Mouse (Mus musculus): ENCODE results near the gene Cpxm1. TPM values are rescaled to one million over a fixed set of nuclear protein-coding genes. Genes with fewer than 3 reads are reported as not detected.

The Cpxm1 gene
- polyA plus RNA-seq, 1 experiment from 2014 or later, result 5.0 TPM

GRCm38 (mm10) chr2:130408194-130408593 is 10.8 kb upstream of the Cpxm1 start:
- no peak for ATAC-seq (ENCODE audit: low read depth)
- WGBS (ENCODE audit: insufficient replicate concordance), result 35% methylated on average over 6 of the region's 6 CpGs
- Histone ChIP-seq H3K27ac (ENCODE audit: low read length) (no peak overlapping the region), H3K36me3 (ENCODE audit: control insufficient read depth, insufficient read depth) (no peaks in the 10 kb centered on the region), H3K4me1 (ENCODE audit: control insufficient read depth, low read depth, low read length) (no peaks in the 10 kb centered on the region), H3K4me2 (ENCODE audit: low read depth, low read length) (no peak overlapping the region), H3K9me3 (replicated peaks; ENCODE audit: control insufficient read depth, low read length) (no peaks in the 10 kb centered on the region), H3K9ac (ENCODE audit: low read depth, low read length) (no peak overlapping the region), H3K4me3 (ENCODE audit: low read depth, low read length) (no peak overlapping the region), H3K27me3 (ENCODE audit: control insufficient read depth, insufficient read depth, low read depth, low read length) (no peaks in the 10 kb centered on the region)

GRCm38 (mm10) chr2:130406178-130406577 is 8.8 kb upstream of the Cpxm1 start, which contains the start of gene Tmem239:
Gene Tmem239, plus strand, starts transcription at chr2:130406478.
- no peak within 1 kb of the TSS for H3K27ac ChIP-seq (ENCODE audit: low read length)
- H3K9ac ChIP-seq (ENCODE audit: low read depth, low read length), result no peak within 1 kb of the TSS
- H3K4me1 ChIP-seq (ENCODE audit: control insufficient read depth, low read depth, low read length), result no peaks in the 10 kb centered on the region
- H3K27me3 ChIP-seq (ENCODE audit: control insufficient read depth, insufficient read depth, low read depth, low read length), result no peaks in the 10 kb centered on the region
- no peaks in the 10 kb centered on the region for H3K9me3 ChIP-seq (replicated peaks; ENCODE audit: control insufficient read depth, low read length)
- H3K4me2 ChIP-seq (ENCODE audit: low read depth, low read length), result no peak within 1 kb of the TSS
- no peaks in the 10 kb centered on the region for H3K36me3 ChIP-seq (ENCODE audit: control insufficient read depth, insufficient read depth)
- no peak within 1 kb of the TSS for H3K4me3 ChIP-seq (ENCODE audit: low read depth, low read length)
- no peak for ATAC-seq (ENCODE audit: low read depth)
- WGBS (ENCODE audit: insufficient replicate concordance), result 54% methylated on average over 2 of the region's 2 CpGs

GRCm38 (mm10) chr2:130404939-130405338 is 7.6 kb upstream of the Cpxm1 start, which contains the start of the genes Gm28372 and 1700020A23Rik:
Gene Gm28372, plus strand, starts transcription at chr2:130405239.
Gene 1700020A23Rik, plus strand, starts transcription at chr2:130405259.
- Histone ChIP-seq H3K27ac (ENCODE audit: low read length) (no peak within 1 kb of the TSS), H3K4me3 (ENCODE audit: low read depth, low read length) (no peak within 1 kb of the TSS), H3K4me2 (ENCODE audit: low read depth, low read length) (no peak within 1 kb of the TSS), H3K4me1 (ENCODE audit: control insufficient read depth, low read depth, low read length) (no peaks in the 10 kb centered on the region), H3K36me3 (ENCODE audit: control insufficient read depth, insufficient read depth) (no peaks in the 10 kb centered on the region), H3K27me3 (ENCODE audit: control insufficient read depth, insufficient read depth, low read depth, low read length) (no peaks in the 10 kb centered on the region), H3K9ac (ENCODE audit: low read depth, low read length) (no peak within 1 kb of the TSS), H3K9me3 (replicated peaks; ENCODE audit: control insufficient read depth, low read length) (no peaks in the 10 kb centered on the region)
- ATAC-seq (ENCODE audit: low read depth), result no peak
- 66% methylated on average over 1 of the region's 1 CpGs for WGBS (ENCODE audit: insufficient replicate concordance)

GRCm38 (mm10) chr2:130401891-130402290 is 4.5 kb upstream of the Cpxm1 start:
- H3K4me3 ChIP-seq (ENCODE audit: low read depth, low read length), result no peak overlapping the region
- peaks cover 23% of the 10 kb centered on the region for H3K27me3 ChIP-seq (ENCODE audit: control insufficient read depth, insufficient read depth, low read depth, low read length)
- H3K9me3 ChIP-seq (replicated peaks; ENCODE audit: control insufficient read depth, low read length), result no peaks in the 10 kb centered on the region
- no peaks in the 10 kb centered on the region for H3K36me3 ChIP-seq (ENCODE audit: control insufficient read depth, insufficient read depth)
- no peaks in the 10 kb centered on the region for H3K4me1 ChIP-seq (ENCODE audit: control insufficient read depth, low read depth, low read length)
- 58% methylated on average over 4 of the region's 4 CpGs for WGBS (ENCODE audit: insufficient replicate concordance)
- no peak overlapping the region for H3K4me2 ChIP-seq (ENCODE audit: low read depth, low read length)
- H3K27ac ChIP-seq (ENCODE audit: low read length), result no peak overlapping the region
- no peak overlapping the region for H3K9ac ChIP-seq (ENCODE audit: low read depth, low read length)
- no peak for ATAC-seq (ENCODE audit: low read depth)

- Histone ChIP-seq H3K27me3 (ENCODE audit: control insufficient read depth, insufficient read depth, low read depth, low read length) (peaks cover 30% of the 10 kb centered on the region), H3K4me1 (ENCODE audit: control insufficient read depth, low read depth, low read length) (no peaks in the 10 kb centered on the region), H3K36me3 (ENCODE audit: control insufficient read depth, insufficient read depth) (no peaks in the 10 kb centered on the region), H3K9me3 (replicated peaks; ENCODE audit: control insufficient read depth, low read length) (no peaks in the 10 kb centered on the region), H3K9ac (ENCODE audit: low read depth, low read length) (no peak overlapping the region), H3K4me3 (ENCODE audit: low read depth, low read length) (no peak overlapping the region), H3K27ac (ENCODE audit: low read length) (no peak overlapping the region), H3K4me2 (ENCODE audit: low read depth, low read length) (no peak overlapping the region)
- 70% methylated on average over 1 of the region's 1 CpGs for WGBS (ENCODE audit: insufficient replicate concordance)
- no peak for ATAC-seq (ENCODE audit: low read depth)
Observed at GRCm38 (mm10) chr2:130400046-130400445, 2.7 kb upstream of the Cpxm1 start.

GRCm38 (mm10) chr2:130398091-130398490 is 717 bp upstream of the Cpxm1 start:
- no peaks in the 10 kb centered on the region for H3K9me3 ChIP-seq (replicated peaks; ENCODE audit: control insufficient read depth, low read length)
- WGBS (ENCODE audit: insufficient replicate concordance), result 14% methylated on average over 10 of the region's 14 CpGs
- H3K4me3 ChIP-seq (ENCODE audit: low read depth, low read length), result no peak overlapping the region; the same call in 1 of the 2 replicates
- H3K4me2 ChIP-seq (ENCODE audit: low read depth, low read length), result peak overlapping the region; percentile 63
- no peak for ATAC-seq (ENCODE audit: low read depth)
- H3K36me3 ChIP-seq (ENCODE audit: control insufficient read depth, insufficient read depth), result no peaks in the 10 kb centered on the region
- H3K4me1 ChIP-seq (ENCODE audit: control insufficient read depth, low read depth, low read length), result no peaks in the 10 kb centered on the region
- H3K27ac ChIP-seq (ENCODE audit: low read length), result no peak overlapping the region
- H3K27me3 ChIP-seq (ENCODE audit: control insufficient read depth, insufficient read depth, low read depth, low read length), result peaks cover 30% of the 10 kb centered on the region
- no peak overlapping the region for H3K9ac ChIP-seq (ENCODE audit: low read depth, low read length)

- Histone ChIP-seq H3K4me2 (ENCODE audit: low read depth, low read length) (no peak overlapping the region), H3K4me3 (ENCODE audit: low read depth, low read length) (no peak overlapping the region), H3K9me3 (replicated peaks; ENCODE audit: control insufficient read depth, low read length) (no peaks in the 10 kb centered on the region), H3K27me3 (ENCODE audit: control insufficient read depth, insufficient read depth, low read depth, low read length) (peaks cover 30% of the 10 kb centered on the region), H3K9ac (ENCODE audit: low read depth, low read length) (no peak overlapping the region), H3K4me1 (ENCODE audit: control insufficient read depth, low read depth, low read length) (no peaks in the 10 kb centered on the region), H3K36me3 (ENCODE audit: control insufficient read depth, insufficient read depth) (no peaks in the 10 kb centered on the region), H3K27ac (ENCODE audit: low read length) (no peak overlapping the region)
- ATAC-seq (ENCODE audit: low read depth), result no peak
- 82% methylated on average over 11 of the region's 11 CpGs for WGBS (ENCODE audit: insufficient replicate concordance)
Observed at GRCm38 (mm10) chr2:130395696-130396095, 1.7 kb downstream of the Cpxm1 start.

GRCm38 (mm10) chr2:130392836-130393235 is 4.5 kb downstream of the Cpxm1 start:
- 51% methylated on average over 3 of the region's 3 CpGs for WGBS (ENCODE audit: insufficient replicate concordance)

GRCm38 (mm10) chr2:130390993-130391625 is 6.3 kb downstream of the Cpxm1 start:
- H3K27me3 ChIP-seq (ENCODE audit: control insufficient read depth, insufficient read depth, low read depth, low read length), result no peaks in the 10 kb centered on the region
- H3K4me2 ChIP-seq (ENCODE audit: low read depth, low read length), result no peak overlapping the region
- no peak overlapping the region for H3K27ac ChIP-seq (ENCODE audit: low read length)
- H3K36me3 ChIP-seq (ENCODE audit: control insufficient read depth, insufficient read depth), result no peaks in the 10 kb centered on the region
- no peaks in the 10 kb centered on the region for H3K4me1 ChIP-seq (ENCODE audit: control insufficient read depth, low read depth, low read length)
- no peak for ATAC-seq (ENCODE audit: low read depth)
- no peaks in the 10 kb centered on the region for H3K9me3 ChIP-seq (replicated peaks; ENCODE audit: control insufficient read depth, low read length)
- H3K4me3 ChIP-seq (ENCODE audit: low read depth, low read length), result no peak overlapping the region
- 58% methylated on average over 11 of the region's 11 CpGs for WGBS (ENCODE audit: insufficient replicate concordance)
- no peak overlapping the region for H3K9ac ChIP-seq (ENCODE audit: low read depth, low read length)

More at GRCm38 (mm10) chr2:130392836-130393235, 4.5 kb downstream of the Cpxm1 start:
- Histone ChIP-seq H3K9me3 (replicated peaks; ENCODE audit: control insufficient read depth, low read length) (no peaks in the 10 kb centered on the region), H3K4me1 (ENCODE audit: control insufficient read depth, low read depth, low read length) (no peaks in the 10 kb centered on the region), H3K9ac (ENCODE audit: low read depth, low read length) (no peak overlapping the region), H3K27me3 (ENCODE audit: control insufficient read depth, insufficient read depth, low read depth, low read length) (peaks cover 16% of the 10 kb centered on the region), H3K4me2 (ENCODE audit: low read depth, low read length) (no peak overlapping the region), H3K36me3 (ENCODE audit: control insufficient read depth, insufficient read depth) (no peaks in the 10 kb centered on the region), H3K4me3 (ENCODE audit: low read depth, low read length) (no peak overlapping the region), H3K27ac (ENCODE audit: low read length) (no peak overlapping the region)
- ATAC-seq (ENCODE audit: low read depth), result no peak

All from liver, embryonic 16.5 days (tissue).